Mouse (Mus musculus) granulocyte monocyte progenitor cell, adult 5-6 weeks (primary cell): ENCODE results near the gene Olfr1212. TPM values are rescaled to one million over a fixed set of nuclear protein-coding genes. Genes with fewer than 3 reads are reported as not detected.

Experiments
- ATAC-seq: replicated peaks from 2 replicates; pipeline ENCODE4 v1.8.0; 2016; ENCODE audit warnings: mild to moderate bottlenecking, moderate TSS enrichment, inconsistent platforms; ENCODE audit not compliant: poor library complexity, severe bottlenecking
- total RNA-seq, 2 experiments: library from RNA; stranded (forward) in 1 of 2; stranded (reverse) in 1 of 2; fragments of 200-712, 200-1000 nt in 1 of 2; fragments of >200 nt in 1 of 2; fragmentation: Nextera tagmentation in 1 of 2; gene quantifications; 2 replicates each; pipeline ENCODE4 v1.2.3; 2014 to 2017

The Olfr1212 gene
- total RNA-seq (2014; fragmentation: Nextera tagmentation) (not detected in 2 replicates), total RNA-seq (2017) (not detected in 2 replicates)

GRCm38 (mm10) chr2:88953669-88954068 is at the start of gene Olfr1212:
Gene Olfr1212, plus strand, starts transcription at chr2:88953969.
- ATAC-seq = no peak

GRCm38 (mm10) chr2:88915057-88915456 is 38.7 kb upstream of the Olfr1212 start, which contains the start of gene Olfr1209:
Gene Olfr1209, minus strand, starts transcription at chr2:88915157.
- ATAC-seq = no peak

DNA sequence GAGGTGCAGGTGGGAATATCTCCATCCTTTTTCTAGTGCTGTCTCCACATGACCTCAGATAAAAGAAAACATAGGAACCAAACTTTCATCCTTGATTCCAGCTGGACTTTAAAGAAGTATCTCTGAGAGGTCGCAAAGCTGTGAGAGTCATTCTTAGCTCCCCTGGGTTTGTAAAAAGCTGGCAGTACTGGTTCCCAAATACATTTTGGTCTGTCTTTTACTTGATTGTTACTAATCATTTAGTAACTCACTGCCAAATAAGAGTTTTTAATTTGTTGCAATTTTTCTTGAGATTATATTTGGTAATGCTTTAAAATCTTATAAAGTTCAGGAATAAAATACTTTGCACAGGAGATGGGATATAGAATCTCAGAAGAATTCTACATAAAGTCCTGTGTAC is 15.8 kb upstream of the Olfr1212 start, which contains the start of gene Olfr1211:
Gene Olfr1211 (minus strand): TSS at position 101 of the 400 bp plus-strand sequence.
- ATAC-seq = no peak

DNA sequence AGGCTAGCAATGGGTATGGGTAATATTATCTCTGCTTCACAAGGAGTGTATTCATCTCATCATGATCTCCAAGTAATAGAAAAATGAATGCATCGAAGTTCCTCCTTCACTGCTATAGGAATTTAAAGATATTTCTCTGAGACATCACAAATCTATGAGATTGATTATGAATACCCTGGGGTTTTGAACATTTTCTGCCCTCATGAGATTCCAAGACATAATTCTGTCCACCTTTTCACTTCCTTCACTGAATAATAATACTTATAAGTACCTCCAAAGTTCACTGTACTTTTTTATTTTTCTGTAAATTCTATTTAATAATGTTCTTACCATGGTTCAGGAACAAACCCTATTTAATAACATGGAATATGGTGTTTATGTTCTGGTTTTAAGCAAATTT is 26.4 kb downstream of the Olfr1212 start, which contains the start of gene Gm13762:
Gene Gm13762 (minus strand): TSS at position 101 of the 400 bp plus-strand sequence.
- no peak for ATAC-seq

DNA sequence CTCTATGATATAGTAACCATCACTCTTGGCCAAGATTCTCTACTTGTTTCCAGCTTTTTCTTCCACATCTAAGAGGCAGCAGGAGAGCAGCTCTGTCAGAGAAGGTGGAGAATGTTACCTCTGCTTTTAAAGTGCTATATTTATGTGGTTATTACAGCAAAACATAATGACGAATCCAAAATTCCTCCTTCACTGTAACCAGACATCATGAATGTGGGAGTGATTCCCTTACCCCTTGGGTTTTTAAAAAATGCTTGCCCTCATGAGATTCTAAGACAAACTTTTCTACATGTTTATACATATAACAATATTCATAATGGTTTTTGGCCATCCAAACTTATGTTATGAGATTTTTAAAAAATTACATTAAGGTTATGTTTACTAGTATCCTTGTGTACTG is 38.8 kb downstream of the Olfr1212 start, which contains the start of gene Olfr1214:
Gene Olfr1214 (minus strand): TSS at position 101 of the 400 bp plus-strand sequence.
- no peak for ATAC-seq

- no peak for ATAC-seq
These were observed 53.1 kb downstream of the Olfr1212 start, which contains the start of gene Olfr1215 for GRCm38 (mm10) chr2:89006873-89007272. Gene Olfr1215, minus strand, starts transcription at chr2:89006973.

Other genes starting within 250 kb of the Olfr1212 start
- not detected in 2 replicates for gene Olfr1196, start 249.4 kb upstream of the Olfr1212 start, total RNA-seq (2014; fragmentation: Nextera tagmentation)
- gene Olfr1196, start 249.4 kb upstream of the Olfr1212 start, total RNA-seq (2017) = not detected in 2 replicates
- gene Olfr1197, start 221.6 kb upstream of the Olfr1212 start, total RNA-seq (2014; fragmentation: Nextera tagmentation) = not detected in 2 replicates
- not detected in 2 replicates for gene Olfr1197, start 221.6 kb upstream of the Olfr1212 start, total RNA-seq (2017)
- gene Olfr1198, start 202.6 kb upstream of the Olfr1212 start, total RNA-seq (2014; fragmentation: Nextera tagmentation) = not detected in 2 replicates
- not detected in 2 replicates for gene Olfr1198, start 202.6 kb upstream of the Olfr1212 start, total RNA-seq (2017)
- gene Olfr1199, start 193.5 kb upstream of the Olfr1212 start, total RNA-seq (2014; fragmentation: Nextera tagmentation) = not detected in 2 replicates
- not detected in 2 replicates for gene Olfr1199, start 193.5 kb upstream of the Olfr1212 start, total RNA-seq (2017)
- not detected in 2 replicates for gene Olfr1200, start 183.5 kb upstream of the Olfr1212 start, total RNA-seq (2014; fragmentation: Nextera tagmentation)
- gene Olfr1200, start 183.5 kb upstream of the Olfr1212 start, total RNA-seq (2017) = not detected in 2 replicates
- not detected in 2 replicates for gene Olfr1201, start 160.9 kb upstream of the Olfr1212 start, total RNA-seq (2014; fragmentation: Nextera tagmentation)
- not detected in 2 replicates for gene Olfr1201, start 160.9 kb upstream of the Olfr1212 start, total RNA-seq (2017)
- gene Olfr1202, start 139.5 kb upstream of the Olfr1212 start, total RNA-seq (2014; fragmentation: Nextera tagmentation) = not detected in 2 replicates
- not detected in 2 replicates for gene Olfr1202, start 139.5 kb upstream of the Olfr1212 start, total RNA-seq (2017)
- gene Olfr1205, start 124.2 kb upstream of the Olfr1212 start, total RNA-seq (2014; fragmentation: Nextera tagmentation) = not detected in 2 replicates
- gene Olfr1205, start 124.2 kb upstream of the Olfr1212 start, total RNA-seq (2017) = not detected in 2 replicates
- gene Olfr1204, start 104.7 kb upstream of the Olfr1212 start, total RNA-seq (2014; fragmentation: Nextera tagmentation) = not detected in 2 replicates
- not detected in 2 replicates for gene Olfr1204, start 104.7 kb upstream of the Olfr1212 start, total RNA-seq (2017)
- gene Olfr1206, start 90.7 kb upstream of the Olfr1212 start, total RNA-seq (2014; fragmentation: Nextera tagmentation) = not detected in 2 replicates
- gene Olfr1206, start 90.7 kb upstream of the Olfr1212 start, total RNA-seq (2017) = not detected in 2 replicates
- not detected in 2 replicates for gene Olfr1208, start 51.7 kb upstream of the Olfr1212 start, total RNA-seq (2014; fragmentation: Nextera tagmentation)
- not detected in 2 replicates for gene Olfr1208, start 51.7 kb upstream of the Olfr1212 start, total RNA-seq (2017)
- gene Olfr1209, start 38.8 kb upstream of the Olfr1212 start, total RNA-seq (2014; fragmentation: Nextera tagmentation) = not detected in 2 replicates
- gene Olfr1209, start 38.8 kb upstream of the Olfr1212 start, total RNA-seq (2017) = not detected in 2 replicates
- gene Olfr1211, start 15.9 kb upstream of the Olfr1212 start, total RNA-seq (2014; fragmentation: Nextera tagmentation) = not detected in 2 replicates
- gene Olfr1211, start 15.9 kb upstream of the Olfr1212 start, total RNA-seq (2017) = not detected in 2 replicates
- not detected in 2 replicates for gene Gm13762, start 26.3 kb downstream of the Olfr1212 start, total RNA-seq (2014; fragmentation: Nextera tagmentation)
- not detected in 2 replicates for gene Gm13762, start 26.3 kb downstream of the Olfr1212 start, total RNA-seq (2017)
- not detected in 2 replicates for gene Olfr1214, start 38.7 kb downstream of the Olfr1212 start, total RNA-seq (2014; fragmentation: Nextera tagmentation)
- not detected in 2 replicates for gene Olfr1214, start 38.7 kb downstream of the Olfr1212 start, total RNA-seq (2017)
- not detected in 2 replicates for gene Olfr1215, start 53.0 kb downstream of the Olfr1212 start, total RNA-seq (2014; fragmentation: Nextera tagmentation)
- not detected in 2 replicates for gene Olfr1215, start 53.0 kb downstream of the Olfr1212 start, total RNA-seq (2017)
- gene Olfr1216, start 64.4 kb downstream of the Olfr1212 start, total RNA-seq (2014; fragmentation: Nextera tagmentation) = not detected in 2 replicates
- not detected in 2 replicates for gene Olfr1216, start 64.4 kb downstream of the Olfr1212 start, total RNA-seq (2017)
- not detected in 2 replicates for gene Olfr1217, start 78.1 kb downstream of the Olfr1212 start, total RNA-seq (2014; fragmentation: Nextera tagmentation)
- gene Olfr1217, start 78.1 kb downstream of the Olfr1212 start, total RNA-seq (2017) = not detected in 2 replicates
- gene Olfr1218, start 107.2 kb downstream of the Olfr1212 start, total RNA-seq (2014; fragmentation: Nextera tagmentation) = not detected in 2 replicates
- not detected in 2 replicates for gene Olfr1218, start 107.2 kb downstream of the Olfr1212 start, total RNA-seq (2017)
- not detected in 2 replicates for gene Olfr1219, start 129.5 kb downstream of the Olfr1212 start, total RNA-seq (2014; fragmentation: Nextera tagmentation)
- not detected in 2 replicates for gene Olfr1219, start 129.5 kb downstream of the Olfr1212 start, total RNA-seq (2017)
- gene Olfr1220, start 152.9 kb downstream of the Olfr1212 start, total RNA-seq (2014; fragmentation: Nextera tagmentation) = not detected in 2 replicates
- gene Olfr1220, start 152.9 kb downstream of the Olfr1212 start, total RNA-seq (2017) = not detected in 2 replicates
- gene Olfr1221, start 163.3 kb downstream of the Olfr1212 start, total RNA-seq (2014; fragmentation: Nextera tagmentation) = not detected in 2 replicates
- not detected in 2 replicates for gene Olfr1221, start 163.3 kb downstream of the Olfr1212 start, total RNA-seq (2017)
- not detected in 2 replicates for gene Olfr1222, start 179.1 kb downstream of the Olfr1212 start, total RNA-seq (2014; fragmentation: Nextera tagmentation)
- not detected in 2 replicates for gene Olfr1222, start 179.1 kb downstream of the Olfr1212 start, total RNA-seq (2017)
- gene Olfr1223, start 197.6 kb downstream of the Olfr1212 start, total RNA-seq (2014; fragmentation: Nextera tagmentation) = not detected in 2 replicates
- not detected in 2 replicates for gene Olfr1223, start 197.6 kb downstream of the Olfr1212 start, total RNA-seq (2017)
- gene Olfr1224-ps1, start 210.1 kb downstream of the Olfr1212 start, total RNA-seq (2014; fragmentation: Nextera tagmentation) = not detected in 2 replicates
- not detected in 2 replicates for gene Olfr1224-ps1, start 210.1 kb downstream of the Olfr1212 start, total RNA-seq (2017)
- not detected in 2 replicates for gene Olfr1225, start 220.7 kb downstream of the Olfr1212 start, total RNA-seq (2014; fragmentation: Nextera tagmentation)
- not detected in 2 replicates for gene Olfr1225, start 220.7 kb downstream of the Olfr1212 start, total RNA-seq (2017)
- not detected in 2 replicates for gene Olfr1226, start 246.1 kb downstream of the Olfr1212 start, total RNA-seq (2014; fragmentation: Nextera tagmentation)
- gene Olfr1226, start 246.1 kb downstream of the Olfr1212 start, total RNA-seq (2017) = not detected in 2 replicates